Mouse (Mus musculus) intestine, postnatal 0 days (tissue): ENCODE data around the gene Rorb. TPM values are rescaled to one million over a fixed set of nuclear protein-coding genes. Genes with fewer than 3 reads are reported as not detected.

Experiments used
- ATAC-seq: fragments of 200-750 bp; cut with Nextera tagmentation; 2 replicates; pipeline ENCODE4 v1.8.0; 2017; ENCODE audit warnings: mild to moderate bottlenecking, moderate TSS enrichment, moderate library complexity
- H3K27ac ChIP-seq: fragments of 300-500 bp; sonication (generic); 2 replicates; pipeline ENCODE4 v1.5.1; 2014; ENCODE audit warnings: mild to moderate bottlenecking, low read depth, low read length, moderate library complexity
- H3K27me3 ChIP-seq: fragments of 300-500 bp; sonication (generic); replicated peaks from 2 replicates; pipeline ENCODE4 v1.6.1; 2014; ENCODE audit warnings: low read length, mixed read lengths; ENCODE audit not compliant: control insufficient read depth, insufficient read depth
- H3K36me3 ChIP-seq: fragments of 300-500 bp; sonication (generic); 2 replicates; pipeline ENCODE4 v1.6.1; 2014; ENCODE audit warnings: mild to moderate bottlenecking, moderate library complexity; ENCODE audit not compliant: control insufficient read depth, insufficient read depth
- H3K4me1 ChIP-seq: fragments of 300-500 bp; sonication (generic); replicated peaks from 2 replicates; pipeline ENCODE4 v1.6.1; 2014; ENCODE audit warnings: antibody characterized with exemption, low read length, mixed read lengths; ENCODE audit not compliant: control insufficient read depth, insufficient read depth
- H3K4me2 ChIP-seq: fragments of 300-500 bp; sonication (generic); replicated peaks from 2 replicates; pipeline ENCODE4 v1.6.1; 2014; ENCODE audit warnings: low read depth, mild to moderate bottlenecking, moderate library complexity
- H3K4me3 ChIP-seq: fragments of 300-500 bp; sonication (generic); 2 replicates; pipeline ENCODE4 v1.5.1; 2014; ENCODE audit warnings: low read depth, low read length
- H3K9ac ChIP-seq: fragments of 300-500 bp; sonication (generic); 2 replicates; pipeline ENCODE4 v1.6.1; 2014; ENCODE audit warnings: mild to moderate bottlenecking, low read depth, low read length
- H3K9me3 ChIP-seq: fragments of 300-500 bp; sonication (generic); 2 replicates; pipeline ENCODE4 v1.6.1; 2016; ENCODE audit warnings: mixed run types; ENCODE audit not compliant: control insufficient read depth
- CTCF ChIP-seq: sonication (generic); IDR thresholded peaks from 2 replicates; pipeline ENCODE4 v1.5.1; 2016; ENCODE audit warnings: low read depth, mild to moderate bottlenecking, control low read depth, antibody characterized with exemption, moderate library complexity
- WGBS: fragments of 180-500 bp; shearing (Covaris S2); extraction: QIAGEN DNeasy Blood & Tissue Kit; methylation state at CpG from one replicate; pipeline ENCODE4 v1.1.7; 2014; 5-methylcytosine and 5-hydroxymethylcytosine counted together
- polyA plus RNA-seq: library from polyadenylated mRNA; unstranded; fragments of >200 nt; fragmentation: Nextera tagmentation; extraction: Ambion mirVana; gene quantifications from 2 replicates; pipeline ENCODE4 v1.2.1, GENCODE M21; 2015

The Rorb gene
- polyA plus RNA-seq: 0.12 and 0.17 TPM in 2 replicates

GRCm38 (mm10) chr19:19110793-19111427, at the start of gene Rorb:
Rorb (minus strand) TSS chr19:19111196.
- Histone ChIP-seq H3K27me3 (peaks cover 18% of the 10 kb centered on the region), H3K4me1 (peaks cover 4% of the 10 kb centered on the region; the same call in 1 of the 2 replicates), H3K36me3 (no peaks in the 10 kb centered on the region), H3K27ac (no peak within 1 kb of the TSS), H3K9me3 (no peaks in the 10 kb centered on the region), H3K9ac (0 out of 2 replicates have a peak within 1 kb of the TSS, but pooled peaks have one; percentile 17), H3K4me3 (peak within 1 kb of the TSS; percentile 48), H3K4me2 (peak within 1 kb of the TSS; percentile 85)
- no peak for TF ChIP-seq CTCF
- ATAC-seq: peak; percentile 97
- under 1% methylated on average over 25 of the region's 25 CpGs for WGBS

- Histone ChIP-seq H3K4me3 (no peak overlapping the region), H3K4me1 (no peaks in the 10 kb centered on the region), H3K4me2 (no peak overlapping the region), H3K36me3 (no peaks in the 10 kb centered on the region), H3K27ac (no peak overlapping the region), H3K27me3 (no peaks in the 10 kb centered on the region), H3K9ac (no peak overlapping the region), H3K9me3 (no peaks in the 10 kb centered on the region)
- no peak for TF ChIP-seq CTCF
- no peak for ATAC-seq
- 71% methylated on average over 6 of the region's 6 CpGs for WGBS
Measured at GRCm38 (mm10) chr19:19148847-19149246, 37.9 kb upstream of the Rorb start.

GRCm38 (mm10) chr19:19144447-19144846, 33.5 kb upstream of the Rorb start:
- no peak overlapping the region for H3K27ac ChIP-seq
- H3K4me3 ChIP-seq: no peak overlapping the region
- H3K9me3 ChIP-seq: no peaks in the 10 kb centered on the region
- H3K4me2 ChIP-seq: no peak overlapping the region
- no peak for ATAC-seq
- no peaks in the 10 kb centered on the region for H3K36me3 ChIP-seq
- H3K27me3 ChIP-seq: no peaks in the 10 kb centered on the region
- H3K4me1 ChIP-seq: no peaks in the 10 kb centered on the region
- H3K9ac ChIP-seq: no peak overlapping the region
- TF ChIP-seq CTCF: no peak
- WGBS: 85% methylated on average over 4 of the region's 4 CpGs

GRCm38 (mm10) chr19:19136856-19137255, 25.9 kb upstream of the Rorb start:
- no peak overlapping the region for H3K4me3 ChIP-seq
- no peaks in the 10 kb centered on the region for H3K4me1 ChIP-seq
- H3K36me3 ChIP-seq: no peaks in the 10 kb centered on the region
- no peak overlapping the region for H3K4me2 ChIP-seq
- no peak overlapping the region for H3K27ac ChIP-seq
- WGBS: 80% methylated on average over 2 of the region's 2 CpGs
- TF ChIP-seq CTCF: no peak
- no peak overlapping the region for H3K9ac ChIP-seq
- ATAC-seq: no peak
- no peaks in the 10 kb centered on the region for H3K9me3 ChIP-seq
- no peaks in the 10 kb centered on the region for H3K27me3 ChIP-seq

GRCm38 (mm10) chr19:19135838-19136237, 24.8 kb upstream of the Rorb start:
- no peaks in the 10 kb centered on the region for H3K4me1 ChIP-seq
- H3K27ac ChIP-seq: no peak overlapping the region
- H3K4me2 ChIP-seq: no peak overlapping the region
- no peak for TF ChIP-seq CTCF
- H3K27me3 ChIP-seq: no peaks in the 10 kb centered on the region
- 46% methylated on average over 2 of the region's 2 CpGs for WGBS
- H3K9ac ChIP-seq: no peak overlapping the region
- peak; percentile 38; the same call in 1 of the 2 replicates for ATAC-seq
- H3K9me3 ChIP-seq: no peaks in the 10 kb centered on the region
- H3K4me3 ChIP-seq: no peak overlapping the region
- H3K36me3 ChIP-seq: no peaks in the 10 kb centered on the region

GRCm38 (mm10) chr19:19122324-19122723, 11.3 kb upstream of the Rorb start:
- Histone ChIP-seq H3K4me2 (no peak overlapping the region), H3K36me3 (no peaks in the 10 kb centered on the region), H3K27me3 (no peaks in the 10 kb centered on the region), H3K9ac (no peak overlapping the region), H3K4me1 (no peaks in the 10 kb centered on the region), H3K27ac (no peak overlapping the region), H3K4me3 (no peak overlapping the region), H3K9me3 (no peaks in the 10 kb centered on the region)
- no peak for ATAC-seq
- TF ChIP-seq CTCF: peak; percentile 60
- WGBS: 36% methylated on average over 2 of the region's 2 CpGs
